Mouse (Mus musculus) heart, postnatal 10 days (tissue): ENCODE data around the gene Soat2. TPM values are rescaled to one million over a fixed set of nuclear protein-coding genes. Genes with fewer than 3 reads are reported as not detected.
A peak's percentile ranks its signal among the peaks of the same experiment; 100 is the strongest.

Experiments
- DNase-seq, 2 experiments: peaks; one replicate each; pipeline ENCODE4 v3.0.0; 2021
- intact Hi-C: fragments of 180-260 bp; cut with DNase I; formaldehyde crosslinking; loops from one replicate; pipeline ENCODE4 v1.15.1; 2025
- total RNA-seq, 2 experiments: library from RNA; stranded (reverse); gene quantifications; 2 replicates each; pipeline ENCODE4 v1.2.3; 2021

Gene Soat2
- total RNA-seq, 2 experiments from 2014 or later: 0.20 TPM; not detected in 1

DNA sequence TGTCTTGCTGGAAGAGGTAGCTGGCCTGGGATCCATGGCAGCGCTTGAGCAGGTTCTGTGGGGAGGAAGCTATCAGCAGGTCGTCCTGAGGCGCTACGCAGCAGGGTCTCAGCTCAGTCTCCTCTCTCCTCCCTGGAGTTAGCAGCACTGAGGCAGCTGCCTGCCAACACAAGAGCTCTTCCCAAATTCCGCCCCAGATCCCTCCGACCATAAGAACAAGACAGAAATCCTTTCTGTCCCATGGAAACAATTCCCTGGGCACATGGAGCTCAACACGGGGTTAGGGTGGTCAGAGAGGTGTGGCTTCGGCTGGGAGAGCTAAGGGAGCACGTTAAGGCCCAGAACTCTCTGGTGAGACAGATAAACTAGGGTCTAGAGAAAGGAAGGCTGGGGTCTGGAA lies 28.8 kb downstream of the Soat2 start:
- intact Hi-C loops: loop anchor here (5.0 kb wide), 1 partner anchor 138 kb away; no protein-coding TSS in a partner anchor
- DNase-seq: no peak

DNA sequence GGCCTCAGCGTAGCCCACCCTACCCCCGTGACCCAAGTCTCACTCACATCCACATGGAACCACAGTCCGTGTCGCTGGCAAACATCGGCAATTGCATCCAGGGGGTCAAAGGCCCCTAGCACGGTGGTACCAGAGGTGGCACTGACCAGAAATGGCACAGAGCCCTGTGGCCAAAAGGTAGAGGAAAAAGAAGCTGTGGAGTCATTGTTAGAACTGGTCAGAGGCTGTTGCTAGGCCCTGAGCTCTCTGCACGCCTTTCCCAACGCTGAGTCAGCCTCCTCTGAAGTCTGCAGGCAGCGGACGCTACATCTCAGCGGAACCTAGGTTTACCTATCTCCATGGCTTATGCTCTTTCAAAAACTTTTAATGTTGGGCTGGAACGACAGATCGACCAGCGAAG lies 29.6 kb downstream of the Soat2 start:
- intact Hi-C loops: loop anchor here (5.0 kb wide), 1 partner anchor 137 kb away; no protein-coding TSS in a partner anchor
- DNase-seq: no peak

DNA sequence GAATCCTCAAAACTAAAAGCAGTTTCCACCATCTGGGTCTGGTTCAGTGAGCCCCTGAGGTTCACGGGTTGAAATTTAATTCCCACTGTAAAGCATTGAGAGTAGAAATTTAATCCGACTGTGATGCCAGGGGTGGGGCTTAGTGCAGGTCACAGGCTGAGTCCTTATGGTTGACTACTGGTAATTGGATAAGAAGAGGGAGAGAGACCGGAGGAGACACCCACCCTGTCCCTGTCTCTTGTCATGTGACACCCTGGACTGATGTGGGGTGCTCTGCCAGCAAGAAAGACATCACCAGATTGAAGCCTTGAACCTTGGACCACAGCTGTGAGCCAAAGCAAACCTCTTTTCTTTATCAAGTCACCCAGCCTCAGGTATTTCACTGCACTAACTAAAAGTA lies 32.8 kb downstream of the Soat2 start:
- DNase-seq: no peak
- intact Hi-C loops: no loop called here

DNA sequence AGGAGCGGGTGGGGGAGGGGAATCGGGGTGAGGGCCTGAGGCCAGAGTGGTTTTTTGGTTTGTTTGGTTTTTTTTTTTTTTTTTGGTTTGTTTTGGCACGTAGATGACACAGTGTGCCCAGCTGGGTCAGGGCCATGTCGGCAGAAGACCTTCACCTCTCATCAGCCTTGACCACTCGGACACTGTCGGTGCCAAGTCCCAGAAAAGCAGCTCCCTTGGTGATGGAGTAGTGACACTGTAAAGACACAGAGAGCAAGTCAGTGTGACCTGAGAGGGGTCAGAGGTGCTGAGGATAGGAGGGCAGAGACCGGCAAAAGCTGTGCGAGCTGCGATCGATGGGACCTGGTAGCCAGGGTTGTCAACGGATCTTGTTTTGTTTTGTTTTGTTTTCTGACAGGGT lies 35.9 kb downstream of the Soat2 start:
- intact Hi-C loops: no loop called here
- DNase-seq: no peak

DNA sequence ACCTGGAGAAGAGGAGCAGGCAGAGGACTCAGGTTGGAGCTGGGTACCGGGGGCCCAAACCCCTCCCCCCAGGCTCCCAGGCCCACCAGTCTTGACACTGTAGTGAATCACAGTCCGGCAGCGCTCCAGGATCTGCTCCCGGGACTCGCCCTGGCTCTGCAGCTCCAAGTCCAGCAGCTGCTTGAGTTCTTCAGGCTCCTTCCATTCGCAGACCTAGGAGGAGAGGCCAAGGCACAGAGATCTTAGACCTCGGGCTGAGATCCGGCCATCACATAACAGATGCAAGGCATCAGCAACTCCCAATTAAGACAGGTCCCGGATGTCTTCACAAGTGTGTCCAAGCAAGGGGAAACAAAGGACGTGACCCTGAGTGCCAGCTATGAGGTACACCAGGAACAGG lies 37.8 kb downstream of the Soat2 start:
- peak; percentile 50 to 65 for DNase-seq
- intact Hi-C loops: no loop called here

DNA sequence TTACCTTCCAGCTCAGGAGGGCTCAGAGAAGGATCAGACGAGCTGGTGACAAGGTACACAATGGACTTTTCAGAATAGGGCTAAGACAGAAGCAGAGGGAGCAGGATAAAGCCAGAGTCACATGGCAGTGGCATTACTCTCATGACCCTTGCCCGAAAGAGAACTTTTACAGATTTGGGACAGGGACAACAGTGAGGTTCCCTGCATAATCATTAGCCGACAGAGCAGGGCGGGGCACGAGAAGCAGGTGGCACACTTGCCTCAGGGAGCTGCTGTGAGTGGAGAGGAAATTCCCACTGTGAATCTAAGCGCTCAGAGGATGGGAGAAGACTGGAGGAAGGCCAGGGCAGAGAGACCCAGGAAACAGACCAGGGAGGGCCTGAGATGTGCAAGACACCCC lies 38.6 kb downstream of the Soat2 start:
- intact Hi-C loops: no loop called here
- DNase-seq: no peak

DNA sequence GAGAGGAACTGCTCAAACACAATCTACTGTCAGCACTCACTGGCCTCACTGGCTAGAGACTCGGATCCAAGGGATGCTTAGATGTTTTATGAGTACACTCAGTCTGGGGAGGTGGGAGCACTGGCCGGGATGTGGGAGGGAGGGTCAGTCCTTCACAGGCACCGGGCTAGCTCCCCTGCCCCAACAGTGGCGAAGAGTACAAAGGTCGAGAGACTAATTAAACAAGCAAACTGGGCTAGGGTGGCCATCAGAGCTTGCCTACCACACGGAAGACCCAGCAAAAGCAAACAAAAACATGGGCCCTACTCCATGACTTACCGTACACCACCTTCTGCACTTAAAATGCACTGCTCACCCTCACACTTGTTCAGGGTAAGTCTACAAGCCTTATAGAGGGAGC lies 41.4 kb downstream of the Soat2 start:
- intact Hi-C loops: no loop called here
- no peak for DNase-seq

DNA sequence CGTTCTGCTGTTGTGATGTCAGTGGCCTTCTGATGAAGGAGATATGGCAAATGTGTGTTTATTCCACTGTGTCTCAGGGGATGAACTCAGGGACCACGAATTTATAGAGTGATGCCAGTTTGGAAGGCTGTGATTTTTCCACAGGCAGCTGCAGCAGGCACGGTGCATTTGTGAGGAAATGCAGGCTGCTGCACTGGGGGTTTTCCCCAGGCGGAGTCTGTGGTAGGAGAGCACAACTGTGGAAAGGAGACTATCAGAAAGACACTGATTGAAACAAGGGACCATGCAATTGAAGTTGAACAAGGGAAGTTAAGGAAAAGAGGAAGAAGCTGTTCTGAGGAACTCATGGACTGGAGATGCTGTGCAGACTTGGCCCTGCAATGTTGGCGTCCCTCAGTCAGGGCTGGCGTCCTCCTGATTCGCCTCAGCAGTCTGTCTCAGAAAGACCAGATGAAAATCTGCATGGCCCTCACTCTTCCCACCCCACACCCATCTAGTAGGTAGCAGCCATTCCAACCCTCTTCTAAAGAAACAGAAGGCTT lies 42.0 kb downstream of the Soat2 start:
- no peak for DNase-seq
- intact Hi-C loops: no loop called here

DNA sequence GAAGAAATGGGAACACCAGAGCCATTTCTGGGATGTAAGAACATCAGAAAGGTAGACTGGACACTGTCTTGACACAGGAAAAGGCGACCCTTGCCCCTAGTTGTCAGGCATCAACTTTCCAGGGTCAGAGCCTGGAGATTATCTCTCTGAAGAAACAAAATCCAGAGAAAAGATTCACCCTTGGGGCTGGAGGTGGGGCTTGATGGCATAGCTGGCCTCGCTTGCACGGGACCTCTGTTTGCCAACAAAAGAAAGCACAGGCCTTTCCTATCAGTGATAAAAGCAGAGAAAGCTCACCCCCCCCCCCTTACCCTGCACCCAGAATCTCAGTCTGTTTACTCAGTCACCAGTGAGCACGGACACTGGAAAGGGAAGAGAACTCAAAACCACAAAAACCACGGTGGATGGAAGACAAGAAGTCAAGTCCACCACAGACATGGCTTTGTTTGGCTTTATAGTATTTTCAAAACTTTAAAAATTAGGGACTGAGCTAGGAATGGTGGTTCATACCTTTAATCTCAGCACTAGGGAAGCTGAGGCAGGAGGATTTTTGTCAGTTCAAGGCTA lies 42.6 kb downstream of the Soat2 start:
- intact Hi-C loops: no loop called here

DNA sequence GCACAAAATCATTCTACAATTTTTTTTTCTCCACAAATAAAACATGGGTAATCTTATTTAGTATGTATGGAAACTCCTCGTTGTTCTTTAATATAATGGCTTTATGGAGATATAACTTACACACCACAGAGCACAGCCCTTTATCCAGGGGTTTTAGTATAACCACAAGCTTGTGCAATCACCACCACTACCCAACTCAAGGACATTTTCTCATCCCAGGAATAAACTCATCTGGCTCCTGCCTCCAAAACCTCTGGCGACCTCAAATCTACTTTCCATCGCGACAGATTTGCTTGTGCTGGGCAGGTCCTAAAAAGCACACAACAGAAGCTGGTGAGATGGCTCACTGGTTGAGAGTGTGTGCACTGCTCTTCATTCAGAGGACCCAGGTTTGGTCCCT lies 43.3 kb downstream of the Soat2 start:
- intact Hi-C loops: no loop called here
- no peak for DNase-seq

More for the DNA sequence above, 42.6 kb downstream of the Soat2 start:
- no peak for DNase-seq

DNA sequence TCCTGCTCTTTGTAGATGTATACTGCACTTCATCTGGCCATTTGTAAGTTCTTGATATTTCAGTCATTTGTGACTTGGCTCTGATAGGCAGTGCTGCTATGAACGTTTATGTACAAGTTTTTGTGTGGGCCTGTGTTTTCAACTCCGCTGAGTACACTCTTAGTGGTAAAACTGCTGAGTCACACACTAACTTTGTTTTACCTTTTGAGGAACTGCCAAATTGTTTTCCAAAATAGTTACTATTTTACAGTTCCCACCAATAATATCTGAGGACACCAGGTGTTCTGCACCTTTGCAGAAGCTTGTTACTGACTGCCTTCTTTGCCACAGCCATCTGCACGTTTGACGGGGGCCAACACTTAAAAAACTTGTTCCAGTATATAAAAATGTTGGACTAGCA lies 44.1 kb downstream of the Soat2 start:
- intact Hi-C loops: no loop called here

DNA sequence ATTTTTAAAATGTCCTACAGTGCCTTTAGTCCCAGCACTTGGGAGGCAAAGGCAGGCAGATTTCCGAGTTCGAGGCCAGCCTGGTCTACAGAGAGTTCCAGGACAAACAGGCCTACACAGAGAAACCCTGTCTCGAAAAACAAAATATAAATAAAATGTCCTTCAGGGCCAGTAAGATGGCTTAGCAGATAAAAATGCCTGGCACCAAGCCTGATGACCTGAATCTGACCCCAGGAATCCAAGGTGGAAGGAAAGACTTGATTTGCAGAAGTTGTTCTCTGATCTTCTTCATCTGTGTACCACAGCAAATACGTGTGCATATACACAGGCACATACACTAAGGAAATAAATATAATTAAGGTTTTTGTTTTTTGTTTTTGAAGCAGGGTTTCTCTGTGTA lies 45.0 kb downstream of the Soat2 start:
- intact Hi-C loops: no loop called here

More for the DNA sequence above, 44.1 kb downstream of the Soat2 start:
- no peak for DNase-seq

DNA sequence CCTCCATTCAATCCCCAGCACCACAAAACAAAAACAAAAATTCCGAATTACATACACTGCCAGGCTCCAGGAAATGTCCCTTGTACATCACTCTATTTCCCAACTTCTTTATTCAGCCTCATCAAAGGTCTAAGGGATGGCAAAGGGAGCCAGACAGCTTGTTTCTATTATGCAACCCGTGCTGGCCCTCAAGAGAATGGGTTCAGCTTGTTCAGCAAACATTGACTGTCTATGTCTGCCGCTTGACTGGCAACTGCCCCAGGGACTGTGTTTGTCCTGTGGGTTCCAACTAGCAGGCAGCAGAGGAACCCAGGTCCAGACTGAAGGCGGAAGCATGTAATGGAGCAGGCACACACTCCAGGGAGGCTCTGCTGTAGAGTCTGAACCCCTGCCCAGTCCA lies 48.5 kb downstream of the Soat2 start:
- no peak for DNase-seq
- intact Hi-C loops: no loop called here

More for the DNA sequence above, 45.0 kb downstream of the Soat2 start:
- DNase-seq: no peak

DNA sequence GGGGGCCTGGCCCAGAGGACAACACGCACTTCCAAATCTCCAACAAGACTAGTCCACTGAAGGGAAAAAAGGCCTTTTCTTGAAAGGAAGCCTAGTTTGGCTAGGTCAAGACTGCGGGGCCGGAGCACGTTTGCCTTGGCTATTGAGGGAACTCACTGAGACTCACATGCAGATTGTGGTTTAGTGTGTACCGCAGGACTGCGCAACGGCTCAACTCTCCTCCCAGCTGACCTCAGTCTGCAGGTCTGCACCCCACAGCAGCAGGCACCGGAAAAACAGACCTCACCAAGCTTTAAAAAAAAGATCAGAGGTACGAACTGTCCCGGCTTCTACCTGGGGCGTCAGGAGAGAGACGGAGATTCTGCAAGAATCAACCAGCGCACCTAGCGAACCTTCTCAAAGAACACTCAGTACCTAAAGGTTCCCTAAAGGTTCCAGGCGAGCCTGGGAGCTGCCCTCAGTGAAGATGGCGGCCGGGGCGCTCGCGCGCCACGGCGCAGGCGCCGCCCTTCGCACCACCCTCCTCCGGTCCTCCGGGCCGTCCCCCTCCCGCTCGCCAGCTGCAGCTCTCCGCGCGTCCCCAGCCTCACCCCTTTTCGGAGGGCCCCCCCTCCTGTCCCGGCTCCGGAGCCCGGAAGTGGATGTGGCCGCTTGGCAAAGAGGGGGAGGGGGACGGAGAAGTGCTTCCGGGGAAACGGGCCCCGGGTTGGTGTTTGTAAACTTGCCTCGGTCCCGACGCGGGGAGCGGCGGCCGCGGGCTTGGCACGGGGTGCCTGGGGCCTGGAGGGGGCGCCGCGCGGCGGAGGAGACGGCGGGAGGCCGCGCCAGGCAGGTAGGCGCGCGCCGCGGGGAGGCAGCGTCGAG lies 52.9 kb downstream of the Soat2 start, which contains the start of gene Zfp740:
Zfp740 (plus strand) TSS at position 279 of the 864 bp plus-strand sequence.
- intact Hi-C loops: no loop called here
- peak; percentile 96 to 97 for DNase-seq

DNA sequence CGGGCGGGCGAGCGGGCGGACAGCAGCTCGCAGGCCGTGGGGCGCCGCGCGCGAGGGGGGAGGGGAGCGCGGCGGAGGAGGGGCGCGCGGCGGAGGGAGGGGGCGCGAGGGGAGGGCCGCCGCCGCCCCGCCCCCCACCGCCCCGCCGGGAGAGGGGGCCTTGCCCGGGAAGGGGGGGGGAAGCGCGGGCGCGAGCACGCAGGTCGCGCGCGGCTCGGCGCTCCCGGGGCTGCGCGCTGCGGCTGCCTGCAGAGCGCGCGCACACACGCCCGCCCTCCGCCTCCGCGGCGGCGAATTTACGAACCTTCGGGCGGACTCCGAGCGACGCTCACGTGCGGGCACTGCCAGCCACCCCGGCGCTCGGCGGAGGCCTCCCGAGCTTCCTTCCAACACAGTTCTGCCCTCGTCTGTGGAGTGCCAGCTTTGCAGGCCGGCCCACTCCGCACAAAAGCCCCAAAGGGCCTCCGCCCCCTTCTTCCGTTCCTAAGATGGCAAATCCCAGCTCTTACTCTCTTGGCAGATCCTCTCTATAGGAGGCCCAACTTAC lies 53.6 kb downstream of the Soat2 start:
- intact Hi-C loops: loop anchor here (2.0 kb wide), 1 partner anchor 21 kb away; no protein-coding TSS in a partner anchor
- DNase-seq: peak; percentile 67 to 71

DNA sequence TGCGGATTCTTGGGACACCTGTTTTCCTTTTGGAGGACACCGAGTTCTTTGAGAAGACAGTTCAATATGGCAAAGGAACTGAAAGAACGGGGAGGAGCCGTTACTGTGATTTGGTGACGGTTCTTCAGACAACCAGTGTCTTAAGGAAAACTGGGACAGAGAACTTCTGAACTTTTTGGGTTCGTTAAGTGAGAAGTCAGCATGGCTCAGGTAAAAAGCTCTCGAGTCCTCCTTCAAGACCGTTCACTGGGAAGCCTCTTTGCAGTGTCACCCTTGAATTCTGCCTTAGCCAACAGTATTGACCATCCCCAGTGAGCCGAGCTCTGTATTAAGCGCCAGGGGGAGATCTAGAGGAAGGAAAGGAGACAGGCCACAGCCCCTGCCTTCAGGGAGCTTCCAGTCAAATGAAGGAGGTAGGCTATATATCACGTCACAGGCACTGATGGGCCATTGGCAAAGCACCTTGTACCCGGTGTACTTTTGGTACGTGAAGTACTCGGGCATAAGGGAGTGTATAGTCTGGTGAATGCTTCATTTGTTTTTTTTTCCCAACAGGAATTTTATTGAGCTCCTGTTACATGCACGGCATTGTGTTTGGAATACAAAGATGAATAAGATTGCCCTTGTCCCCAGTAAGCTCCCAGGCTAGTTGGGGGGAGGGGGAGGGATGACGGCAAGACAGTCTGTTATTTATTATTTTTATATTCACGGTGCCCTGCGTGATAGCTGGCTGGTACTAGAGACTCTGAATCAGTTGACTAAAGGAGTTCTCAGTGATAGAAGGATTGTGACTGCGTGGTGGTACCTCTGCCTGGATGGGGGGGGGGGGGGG lies 54.6 kb downstream of the Soat2 start, which contains the start of gene Csad:
Csad (minus strand) TSS at position 51 of the 832 bp plus-strand sequence.
- no peak for DNase-seq
- intact Hi-C loops: loop anchor here (2.0 kb wide), 1 partner anchor 20 kb away; no protein-coding TSS in a partner anchor

DNA sequence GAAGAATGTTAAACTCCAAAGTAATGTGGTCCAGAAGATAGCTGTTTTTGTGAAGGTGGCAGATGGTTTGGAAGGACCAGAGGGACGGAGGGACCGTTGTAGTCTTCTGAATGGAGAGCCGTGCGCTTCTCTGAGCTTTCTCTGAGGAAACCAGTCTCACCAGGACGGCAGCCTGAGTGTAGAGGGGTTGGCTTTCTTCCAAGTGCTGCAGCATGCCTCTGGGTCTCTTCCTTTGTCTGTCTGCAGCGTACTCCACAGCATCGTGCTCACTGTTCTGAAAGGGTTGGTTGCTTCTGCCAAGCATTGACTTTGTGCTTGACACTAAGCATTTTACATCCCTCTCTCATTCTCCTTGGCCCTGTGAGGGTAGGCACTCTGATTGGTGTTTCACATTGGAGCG lies 55.5 kb downstream of the Soat2 start:
- intact Hi-C loops: loop anchor here (2.0 kb wide), 1 partner anchor 19 kb away; no protein-coding TSS in a partner anchor

DNA sequence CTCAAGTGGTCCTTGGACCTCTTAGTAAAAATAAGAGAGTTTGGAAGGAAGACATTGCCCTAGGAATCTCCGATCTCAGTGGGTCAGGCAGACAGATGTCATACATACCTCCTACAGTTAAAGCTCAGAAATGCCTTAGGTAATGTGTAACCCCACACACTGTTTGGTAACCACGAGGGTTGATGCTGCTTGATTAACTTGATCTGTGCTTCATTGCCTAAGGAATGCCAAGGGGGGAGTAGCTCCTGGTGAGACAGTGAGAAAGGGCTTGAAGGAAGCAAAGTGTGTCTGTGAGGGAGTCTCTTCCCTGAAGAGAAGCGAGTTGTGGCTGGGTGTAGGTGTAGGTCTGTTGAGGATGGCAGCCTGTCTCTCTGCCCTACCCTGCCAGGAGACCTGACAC lies 57.0 kb downstream of the Soat2 start:
- intact Hi-C loops: no loop called here

More for the DNA sequence above, 55.5 kb downstream of the Soat2 start:
- DNase-seq: peak in 1 of 2 experiments; percentile 34

DNA sequence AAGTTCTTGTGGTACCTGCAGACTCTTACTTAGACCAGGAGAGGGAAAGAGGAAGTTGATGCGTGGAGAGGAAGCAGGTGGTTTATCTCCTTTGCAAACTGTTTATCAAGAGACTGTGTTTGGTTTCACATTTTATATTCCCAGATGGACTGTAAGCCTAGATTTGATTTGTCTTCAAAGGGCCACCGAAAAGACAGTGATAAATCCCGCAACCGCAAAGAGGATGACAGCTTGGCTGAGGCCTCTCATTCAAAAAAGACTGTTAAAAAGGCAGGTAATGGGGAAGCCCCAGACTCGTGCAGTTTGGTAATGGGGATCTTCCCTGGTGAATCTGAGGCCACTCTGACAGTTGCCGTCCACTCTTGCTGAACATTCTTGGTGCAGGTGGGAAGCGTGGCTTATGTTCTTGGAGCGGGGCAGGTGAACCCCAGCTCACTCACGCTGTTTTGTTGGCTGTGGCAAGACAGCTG lies 57.8 kb downstream of the Soat2 start:
- intact Hi-C loops: no loop called here
- DNase-seq: no peak

More for the DNA sequence above, 57.0 kb downstream of the Soat2 start:
- DNase-seq: no peak

DNA sequence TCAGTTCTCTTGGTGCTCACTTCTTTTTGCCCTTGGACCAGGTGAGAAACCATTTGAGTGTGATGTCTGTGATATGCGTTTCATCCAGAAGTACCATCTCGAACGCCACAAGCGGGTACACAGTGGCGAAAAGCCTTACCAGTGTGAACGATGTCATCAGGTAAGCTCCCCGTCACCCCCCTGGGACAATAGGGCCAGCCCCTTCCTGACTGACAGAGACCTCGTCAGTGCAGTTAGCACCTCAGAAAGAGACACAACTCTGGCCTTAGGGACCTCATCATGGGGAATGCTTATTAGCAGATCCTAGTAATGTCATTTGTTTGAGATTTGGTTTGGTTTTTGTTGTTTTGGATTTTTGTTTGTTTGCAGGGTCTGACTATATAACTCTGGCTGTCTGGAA lies 58.8 kb downstream of the Soat2 start:
- no peak for DNase-seq
- intact Hi-C loops: no loop called here
